Mouse (Mus musculus): ENCODE measurements around the gene Col4a2.

Gene Col4a2

GRCm38 (mm10) chr8:11384841-11385240, 72.2 kb downstream of the Col4a2 start:
- DNase-seq (ENCODE audit: low spot score), result no peak

GRCm38 (mm10) chr8:11385272-11385905, 72.8 kb downstream of the Col4a2 start:
- DNase-seq (ENCODE audit: low spot score), result no peak

- no peak for DNase-seq (ENCODE audit: low spot score)
Observed at GRCm38 (mm10) chr8:11387282-11387681, 74.7 kb downstream of the Col4a2 start.

GRCm38 (mm10) chr8:11389275-11390050, 76.9 kb downstream of the Col4a2 start:
- no peak for DNase-seq (ENCODE audit: low spot score)

- DNase-seq (ENCODE audit: low spot score), result peak; percentile 28
Observed at GRCm38 (mm10) chr8:11392739-11393138, 80.1 kb downstream of the Col4a2 start.

GRCm38 (mm10) chr8:11393161-11393560, 80.6 kb downstream of the Col4a2 start:
- DNase-seq (ENCODE audit: low spot score), result peak; percentile 25

GRCm38 (mm10) chr8:11393607-11394006, 81.0 kb downstream of the Col4a2 start:
- DNase-seq (ENCODE audit: low spot score), result no peak

GRCm38 (mm10) chr8:11394773-11395172, 82.2 kb downstream of the Col4a2 start:
- no peak for DNase-seq (ENCODE audit: low spot score)

GRCm38 (mm10) chr8:11395601-11396000, 83.0 kb downstream of the Col4a2 start:
- DNase-seq (ENCODE audit: low spot score), result no peak

- no peak for DNase-seq (ENCODE audit: low spot score)
Observed at GRCm38 (mm10) chr8:11396111-11396510, 83.5 kb downstream of the Col4a2 start.

- DNase-seq (ENCODE audit: low spot score), result no peak
Observed at GRCm38 (mm10) chr8:11397126-11397525, 84.5 kb downstream of the Col4a2 start.

GRCm38 (mm10) chr8:11399706-11400105, 87.1 kb downstream of the Col4a2 start:
- no peak for DNase-seq (ENCODE audit: low spot score)

- no peak for DNase-seq (ENCODE audit: low spot score)
Observed at GRCm38 (mm10) chr8:11400244-11400643, 87.6 kb downstream of the Col4a2 start.

- no peak for DNase-seq (ENCODE audit: low spot score)
Observed at GRCm38 (mm10) chr8:11401183-11401582, 88.6 kb downstream of the Col4a2 start.

- DNase-seq (ENCODE audit: low spot score), result no peak
Observed at GRCm38 (mm10) chr8:11402220-11402619, 89.6 kb downstream of the Col4a2 start.

- no peak for DNase-seq (ENCODE audit: low spot score)
Observed at GRCm38 (mm10) chr8:11403813-11404212, 91.2 kb downstream of the Col4a2 start.

GRCm38 (mm10) chr8:11404614-11405013, 92.0 kb downstream of the Col4a2 start:
- no peak for DNase-seq (ENCODE audit: low spot score)

- peak; percentile 73 for DNase-seq (ENCODE audit: low spot score)
Observed at GRCm38 (mm10) chr8:11405722-11406481, 93.3 kb downstream of the Col4a2 start.

GRCm38 (mm10) chr8:11411504-11412124, 99.0 kb downstream of the Col4a2 start:
- DNase-seq (ENCODE audit: low spot score), result peak; percentile 19

- DNase-seq (ENCODE audit: low spot score), result no peak
Observed at GRCm38 (mm10) chr8:11412450-11412849, 99.8 kb downstream of the Col4a2 start.

- DNase-seq (ENCODE audit: low spot score), result no peak
Observed at GRCm38 (mm10) chr8:11414304-11414703, 101.7 kb downstream of the Col4a2 start.

- DNase-seq (ENCODE audit: low spot score), result no peak
Observed at GRCm38 (mm10) chr8:11415089-11415488, 102.5 kb downstream of the Col4a2 start.

Data from ovary, adult 18-20 months (tissue).